Mouse (Mus musculus): ENCODE measurements around the gene Tbc1d23.
"Not testable (repeated sequence)": the region's sequence is repeated elsewhere in the genome, so short reads cannot be mapped to it uniquely, and the experiment has no call there.

GRCm38 (mm10) chr16:57174480-57174879, 56.8 kb downstream of the Tbc1d23 start:
- not testable (repeated sequence) for TF ChIP-seq EP300, CTCF (IDR thresholded peaks at IDR 0.05; ENCODE audit: low read depth)

All from liver, embryonic 14.5 days (tissue).